In genomic region chr17:8995344-8995743, GRCm38 (mm10) we compare ENCODE assay signal across 8 mouse cellular contexts.
"Had no signal": no experiment of that assay in that cellular context is flagged by ENCODE, and none has a peak within 500 bp of the region (broad histone marks: within the 10 kb centered on the region; RNA-seq: fewer than 3 reads in every experiment).

No protein-coding gene starts in this region.

- H3K4me3 ChIP-seq: left cerebral cortex, adult 2 months; limb, embryonic 15.5 days; midbrain, embryonic 13.5 days; stomach, embryonic 15.5 days had no signal

- H3K36me3 ChIP-seq: limb, embryonic 15.5 days; stomach, embryonic 15.5 days had no signal

- H3K27ac ChIP-seq: left cerebral cortex, adult 2 months; limb, embryonic 15.5 days; midbrain, embryonic 13.5 days; stomach, embryonic 15.5 days had no signal

- DNase-seq: lung, adult 18-20 months; lung, postnatal 36 days; right cerebral cortex, postnatal 14 days; thymus, postnatal 36 days had no signal

- H3K9ac ChIP-seq: limb, embryonic 15.5 days; midbrain, embryonic 13.5 days; stomach, embryonic 15.5 days had no signal

- H3K27me3 ChIP-seq: limb, embryonic 15.5 days; midbrain, embryonic 13.5 days; stomach, embryonic 15.5 days had no signal

- H3K4me1 ChIP-seq: limb, embryonic 15.5 days; stomach, embryonic 15.5 days had no signal
